Mouse (Mus musculus) stomach, embryonic 14.5 days (tissue): ENCODE measurements around the gene Taf1c. TPM values are rescaled to one million over a fixed set of nuclear protein-coding genes. Genes with fewer than 3 reads are reported as not detected.

ENCODE experiments used
- ATAC-seq: fragments of 200-750 bp; cut with Nextera tagmentation; 2 replicates; pipeline ENCODE4 v1.8.0; 2017; ENCODE audit warnings: low read depth, moderate TSS enrichment; ENCODE audit not compliant: insufficient number of reproducible peaks, insufficient read depth, low FRiP score
- H3K27ac ChIP-seq: fragments of 300-500 bp; sonication (generic); 2 replicates; pipeline ENCODE4 v1.5.1; 2014; ENCODE audit warnings: mild to moderate bottlenecking, low read length, moderate library complexity, mixed read lengths
- H3K27me3 ChIP-seq: fragments of 300-500 bp; sonication (generic); 2 replicates; pipeline ENCODE4 v1.6.1; 2014; ENCODE audit warnings: low read length, control low read depth, mixed read lengths; ENCODE audit not compliant: control insufficient read depth, insufficient read depth
- H3K36me3 ChIP-seq: fragments of 300-500 bp; sonication (generic); 2 replicates; pipeline ENCODE4 v1.6.1; 2014; ENCODE audit warnings: mild to moderate bottlenecking, control low read depth, low read length, moderate library complexity, mixed read lengths; ENCODE audit not compliant: control insufficient read depth, insufficient read depth
- H3K4me1 ChIP-seq: fragments of 300-500 bp; sonication (generic); 2 replicates; pipeline ENCODE4 v1.6.1; 2014; ENCODE audit warnings: low read length, control low read depth, mixed read lengths; ENCODE audit not compliant: control insufficient read depth, insufficient read depth
- H3K4me2 ChIP-seq: fragments of 300-500 bp; sonication (generic); replicated peaks from 2 replicates; pipeline ENCODE4 v1.6.1; 2014; ENCODE audit warnings: low read depth, low read length, control low read depth
- H3K4me3 ChIP-seq: fragments of 300-500 bp; sonication (generic); 2 replicates; pipeline ENCODE4 v1.5.1; 2014; ENCODE audit warnings: low read depth, low read length, control low read depth
- H3K9ac ChIP-seq: fragments of 300-500 bp; sonication (generic); replicated peaks from 2 replicates; pipeline ENCODE4 v1.6.1; 2014; ENCODE audit warnings: low read depth, mild to moderate bottlenecking, control low read depth, low read length, moderate library complexity, mixed read lengths
- H3K9me3 ChIP-seq: fragments of 300-500 bp; sonication (generic); 2 replicates; pipeline ENCODE4 v1.6.1; 2016; ENCODE audit warnings: low read depth, low read length, control low read depth; ENCODE audit not compliant: control insufficient read depth
- WGBS: fragments of 180-500 bp; shearing (Covaris S2); extraction: QIAGEN DNeasy Blood & Tissue Kit; methylation state at CpG from one replicate; pipeline ENCODE4 v1.1.7; 2014; 5-methylcytosine and 5-hydroxymethylcytosine counted together
- polyA plus RNA-seq: library from polyadenylated mRNA; unstranded; fragments of >200 nt; fragmentation: Nextera tagmentation; extraction: Ambion mirVana; gene quantifications from 2 replicates; pipeline ENCODE4 v1.2.1, GENCODE M21; 2014

Taf1c gene
- polyA plus RNA-seq, 1 experiment from 2014 or later = 11.4 TPM

DNA sequence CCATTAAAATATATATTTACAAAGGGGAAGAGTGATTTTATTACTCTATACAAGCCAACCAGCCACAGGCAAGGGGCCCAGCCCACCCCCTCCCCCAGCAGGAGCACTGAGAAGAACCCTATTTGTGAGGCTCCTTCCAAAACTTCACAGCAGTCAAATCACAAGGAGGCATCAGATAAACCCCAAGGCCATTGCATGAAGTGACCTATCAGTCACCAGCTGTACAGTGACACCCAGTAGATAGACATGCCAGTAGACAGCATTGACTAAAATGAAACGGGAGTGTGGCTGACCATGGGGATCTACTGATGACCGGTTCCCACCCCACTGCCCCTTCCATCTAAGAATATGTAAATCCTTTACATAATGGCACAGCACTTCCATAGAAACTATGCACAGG lies 52.1 kb downstream of the Taf1c start:
- no peak overlapping the region for H3K9ac ChIP-seq
- no peaks in the 10 kb centered on the region; the same call in 1 of the 2 replicates for H3K36me3 ChIP-seq
- H3K4me3 ChIP-seq = no peak overlapping the region
- H3K4me1 ChIP-seq = peaks cover 14% of the 10 kb centered on the region; the same call in 1 of the 2 replicates
- no peak overlapping the region for H3K4me2 ChIP-seq
- H3K9me3 ChIP-seq = no peaks in the 10 kb centered on the region
- H3K27me3 ChIP-seq = no peaks in the 10 kb centered on the region
- 78% methylated on average over 2 of the region's 2 CpGs for WGBS
- no peak for ATAC-seq
- no peak overlapping the region for H3K27ac ChIP-seq

DNA sequence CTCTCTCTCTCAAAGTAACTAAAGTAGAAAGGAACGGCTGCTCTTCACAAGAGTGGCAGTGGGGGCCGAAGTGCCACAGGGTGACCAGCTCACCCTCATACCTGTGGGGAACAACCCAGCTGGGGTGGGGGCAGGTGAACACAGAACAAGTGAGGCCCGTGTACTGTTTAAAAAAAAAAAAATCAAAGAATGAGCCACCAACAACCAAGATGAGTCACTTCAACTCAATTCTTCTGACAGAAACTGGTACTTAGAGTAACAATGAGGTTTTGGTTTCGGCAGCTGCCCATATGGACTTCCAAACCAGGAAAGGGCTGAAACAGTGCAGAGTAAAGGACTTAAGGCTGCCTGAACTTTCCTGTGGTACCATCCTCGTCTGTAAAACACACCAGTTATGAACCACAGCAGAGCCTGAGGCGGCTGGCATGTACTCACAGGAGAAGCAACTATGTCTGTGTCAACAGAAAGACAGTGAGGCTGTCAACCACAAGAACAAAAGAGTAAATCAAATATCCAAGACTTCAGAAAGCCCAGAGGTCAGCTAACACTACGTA lies 56.4 kb downstream of the Taf1c start:
- H3K27ac ChIP-seq = no peak overlapping the region
- no peak for ATAC-seq
- no peak overlapping the region for H3K9ac ChIP-seq

More for the DNA sequence above, 56.4 kb downstream of the Taf1c start:
- Histone ChIP-seq H3K36me3 (peaks cover 20% of the 10 kb centered on the region), H3K4me1 (0 out of 2 replicates have a peak, but pooled peaks cover 7% of the 10 kb centered on the region), H3K4me3 (no peak overlapping the region), H3K9me3 (no peaks in the 10 kb centered on the region), H3K4me2 (no peak overlapping the region), H3K27me3 (no peaks in the 10 kb centered on the region)
- 64% methylated on average over 7 of the region's 7 CpGs for WGBS

Other genes with a start within 250 kb of the Taf1c start
- 16.7 and 18.7 TPM in 2 replicates for gene Mlycd, start 210.3 kb downstream of the Taf1c start, polyA plus RNA-seq
- 2.3 and 3.7 TPM in 2 replicates for gene Osgin1, start 171.1 kb downstream of the Taf1c start, polyA plus RNA-seq
- gene Necab2, start 158.5 kb downstream of the Taf1c start, polyA plus RNA-seq = 1.5 and 2.2 TPM in 2 replicates
- gene Slc38a8, start 103.5 kb downstream of the Taf1c start, polyA plus RNA-seq = 0.13 TPM in 1 of 2 replicates, not detected in the other
- 115 and 126 TPM in 2 replicates for gene Mbtps1, start 46.5 kb downstream of the Taf1c start, polyA plus RNA-seq
- 35.7 and 37.3 TPM in 2 replicates for gene Hsdl1, start 30.0 kb downstream of the Taf1c start, polyA plus RNA-seq
- gene Dnaaf1, start 30.0 kb downstream of the Taf1c start, polyA plus RNA-seq = 0.19 TPM in 1 of 2 replicates, not detected in the other
- not detected in 2 replicates for gene Adad2, start 7.5 kb upstream of the Taf1c start, polyA plus RNA-seq
- 0.23 and 0.31 TPM in 2 replicates for gene Kcng4, start 30.5 kb upstream of the Taf1c start, polyA plus RNA-seq
- gene Wfdc1, start 61.1 kb upstream of the Taf1c start, polyA plus RNA-seq = 12.6 and 13.3 TPM in 2 replicates
- gene Atp2c2, start 94.8 kb upstream of the Taf1c start, polyA plus RNA-seq = 2.6 and 3.7 TPM in 2 replicates
- 10.4 and 11.7 TPM in 2 replicates for gene Tldc1, start 173.2 kb upstream of the Taf1c start, polyA plus RNA-seq
- 340 and 436 TPM in 2 replicates for gene Cotl1, start 235.3 kb upstream of the Taf1c start, polyA plus RNA-seq